Mouse (Mus musculus) subcutaneous adipose tissue, adult 2 months (tissue): ENCODE results near the gene Gm7876. TPM values are rescaled to one million over a fixed set of nuclear protein-coding genes. Genes with fewer than 3 reads are reported as not detected.

Source experiments
- polyA plus RNA-seq: library from polyadenylated mRNA; depleted of rRNA; stranded (reverse); fragments of >200 nt; gene quantifications from 2 replicates; pipeline ENCODE4 v1.2.3, GENCODE M21; 2012; ENCODE audit warnings: low replicate concordance; rRNA removed

Gm7876 gene
- not detected in 2 replicates for polyA plus RNA-seq

GRCm38 (mm10) chr14:4708938-4709337 is at the start of gene Gm7876:
Gm7876 (plus strand) TSS chr14:4709238.

GRCm38 (mm10) chr14:4663892-4664291 is 45.1 kb upstream of the Gm7876 start, which contains the start of gene Gm3239:
Gm3239 (plus strand) TSS chr14:4664192.

GRCm38 (mm10) chr14:4726038-4726880 is 17.2 kb downstream of the Gm7876 start, which contains the start of gene Gm3252:
Gm3252 (plus strand) TSS chr14:4726775.

Other genes with a start within 250 kb of the Gm7876 start
- gene Gm3182, start 227.5 kb upstream of the Gm7876 start, polyA plus RNA-seq, result not detected in 2 replicates
- gene Gm3047, start 153.8 kb upstream of the Gm7876 start, polyA plus RNA-seq, result not detected in 2 replicates
- gene Gm8159, start 76.9 kb upstream of the Gm7876 start, polyA plus RNA-seq, result not detected in 2 replicates
- gene Gm3239, start 45.0 kb upstream of the Gm7876 start, polyA plus RNA-seq, result not detected in 2 replicates
- 0.66 TPM in 1 of 2 replicates, not detected in the other for gene Gm3252, start 17.5 kb downstream of the Gm7876 start, polyA plus RNA-seq
- not detected in 2 replicates for gene Gm9602, start 67.1 kb downstream of the Gm7876 start, polyA plus RNA-seq
- not detected in 2 replicates for gene Gm3269, start 128.9 kb downstream of the Gm7876 start, polyA plus RNA-seq
- not detected in 2 replicates for gene Gm3264, start 146.3 kb downstream of the Gm7876 start, polyA plus RNA-seq
- 0.09 TPM in 1 of 2 replicates, not detected in the other for gene Gm3278, start 183.2 kb downstream of the Gm7876 start, polyA plus RNA-seq